12 mouse cellular contexts compared by ENCODE assay signal in the genomic region with DNA sequence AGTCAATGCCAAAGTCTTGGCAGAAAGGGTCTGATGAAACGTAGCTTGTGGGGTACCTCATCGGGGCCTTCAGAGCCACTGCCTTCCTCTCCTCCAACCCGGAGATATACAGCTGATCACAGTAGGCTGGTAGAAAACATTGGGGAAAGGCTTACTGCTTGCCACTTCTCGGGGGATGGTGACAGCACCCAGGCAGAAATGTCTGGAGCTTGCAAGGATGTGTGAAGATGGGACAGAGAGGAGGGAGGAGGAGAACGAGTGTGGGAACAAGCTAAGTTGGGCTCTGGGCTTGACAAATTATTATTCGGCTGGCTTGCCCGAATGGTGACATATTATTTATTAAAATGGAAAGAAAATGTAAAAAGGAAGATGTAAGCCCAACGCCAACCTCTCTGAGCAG.
"Had no signal": no experiment of that assay in that cellular context is flagged by ENCODE, and none has a peak within 500 bp of the region (broad histone marks: within the 10 kb centered on the region; RNA-seq: fewer than 3 reads in every experiment).

No protein-coding gene starts in this region.

- ATAC-seq: intestine, embryonic 15.5 days; liver, embryonic 12.5 days had no signal

- DNase-seq: kidney, adult 18-20 months; kidney, postnatal 10 days; kidney, postnatal 4 days; lung, embryonic 14.5 days; lung, postnatal 10 days; lung, postnatal 4 days; midbrain, embryonic 14.5 days; right cerebral cortex, postnatal 25 days; thymus, adult 18-20 months; thymus, postnatal 14 days had no signal
